Mouse (Mus musculus) kidney, embryonic 15.5 days (tissue): Measurements from ENCODE around the gene Ltbp1. TPM values are rescaled to one million over a fixed set of nuclear protein-coding genes. Genes with fewer than 3 reads are reported as not detected.

Source experiments
- ATAC-seq: fragments of 200-750 bp; cut with Nextera tagmentation; replicated peaks from 2 replicates; pipeline ENCODE4 v1.8.0; 2017; ENCODE audit warnings: moderate TSS enrichment; ENCODE audit not compliant: low FRiP score
- H3K27ac ChIP-seq: fragments of 300-500 bp; sonication (generic); 2 replicates; pipeline ENCODE4 v1.5.1; 2015; ENCODE audit warnings: mild to moderate bottlenecking, inconsistent platforms
- H3K27me3 ChIP-seq: fragments of 300-500 bp; sonication (generic); 2 replicates; pipeline ENCODE4 v1.6.1; 2015; ENCODE audit warnings: inconsistent platforms
- H3K36me3 ChIP-seq: fragments of 300-500 bp; sonication (generic); 2 replicates; pipeline ENCODE4 v1.6.1; 2015; ENCODE audit warnings: inconsistent platforms
- H3K4me1 ChIP-seq: fragments of 300-500 bp; sonication (generic); 2 replicates; pipeline ENCODE4 v1.6.1; 2015; ENCODE audit warnings: inconsistent platforms
- H3K4me2 ChIP-seq: fragments of 300-500 bp; sonication (generic); 2 replicates; pipeline ENCODE4 v1.6.1; 2015; ENCODE audit warnings: moderate library complexity, mild to moderate bottlenecking, inconsistent platforms
- H3K4me3 ChIP-seq: fragments of 300-500 bp; sonication (generic); replicated peaks from 2 replicates; pipeline ENCODE4 v1.5.1; 2015; ENCODE audit warnings: mild to moderate bottlenecking, inconsistent platforms
- H3K9ac ChIP-seq: fragments of 300-500 bp; sonication (generic); 2 replicates; pipeline ENCODE4 v1.6.1; 2015; ENCODE audit warnings: mild to moderate bottlenecking, inconsistent platforms
- H3K9me3 ChIP-seq: fragments of 300-500 bp; sonication (generic); replicated peaks from 2 replicates; pipeline ENCODE4 v1.6.1; 2016; ENCODE audit warnings: inconsistent platforms
- WGBS: fragments of 180-500 bp; shearing (Covaris S2); methylation state at CpG from one replicate; pipeline ENCODE4 v1.1.7; 2015; ENCODE audit warnings: mixed read lengths; 5-methylcytosine and 5-hydroxymethylcytosine counted together
- polyA plus RNA-seq: library from polyadenylated mRNA; unstranded; fragments of >200 nt; fragmentation: Nextera tagmentation; extraction: Ambion mirVana; gene quantifications from 2 replicates; pipeline ENCODE4 v1.2.1, GENCODE M21; 2015

The Ltbp1 gene
- polyA plus RNA-seq, 1 experiment from 2014 or later: 40.9 TPM

GRCm38 (mm10) chr17:75096727-75097126 lies 91.4 kb downstream of the Ltbp1 start:
- WGBS: 61% methylated on average over 7 of the region's 7 CpGs
- Histone ChIP-seq H3K36me3 (no peaks in the 10 kb centered on the region), H3K4me1 (peaks cover 16% of the 10 kb centered on the region), H3K4me3 (no peak overlapping the region), H3K9ac (no peak overlapping the region), H3K27ac (0 out of 2 replicates have a peak overlapping the region, but pooled peaks have one; percentile 8), H3K9me3 (no peaks in the 10 kb centered on the region), H3K27me3 (no peaks in the 10 kb centered on the region), H3K4me2 (no peak overlapping the region)
- ATAC-seq: no peak

GRCm38 (mm10) chr17:75097367-75097766 lies 92.0 kb downstream of the Ltbp1 start:
- WGBS: 73% methylated on average over 3 of the region's 3 CpGs
- ATAC-seq: no peak
- Histone ChIP-seq H3K4me1 (peaks cover 21% of the 10 kb centered on the region), H3K9me3 (no peaks in the 10 kb centered on the region), H3K4me3 (no peak overlapping the region), H3K4me2 (no peak overlapping the region), H3K36me3 (no peaks in the 10 kb centered on the region), H3K27me3 (no peaks in the 10 kb centered on the region), H3K9ac (no peak overlapping the region), H3K27ac (no peak overlapping the region)

DNA sequence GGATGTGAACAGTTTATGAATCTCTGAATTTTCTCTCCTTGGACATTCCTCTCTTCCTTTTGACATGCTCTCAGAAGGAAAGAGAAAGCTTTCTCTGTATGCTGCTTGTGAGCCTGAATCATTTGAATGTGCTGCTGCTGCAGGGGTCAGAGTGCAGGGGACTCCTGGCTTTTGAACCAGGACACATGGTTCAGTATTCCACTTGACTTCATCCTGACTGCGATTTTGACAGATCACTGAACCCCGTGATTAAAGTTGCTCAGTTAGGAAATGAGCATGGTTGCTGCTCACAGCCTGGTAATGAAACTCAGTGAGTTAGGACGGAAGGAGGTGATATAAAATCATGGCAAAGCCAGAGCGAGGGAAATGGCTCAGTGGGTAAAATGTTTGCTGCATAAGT lies 95.8 kb downstream of the Ltbp1 start:
- H3K9me3 ChIP-seq: no peaks in the 10 kb centered on the region
- no peak overlapping the region for H3K9ac ChIP-seq
- H3K27me3 ChIP-seq: no peaks in the 10 kb centered on the region
- H3K4me2 ChIP-seq: no peak overlapping the region
- 47% methylated on average over 4 of the region's 4 CpGs for WGBS
- peaks cover 21% of the 10 kb centered on the region for H3K4me1 ChIP-seq
- no peaks in the 10 kb centered on the region for H3K36me3 ChIP-seq
- H3K4me3 ChIP-seq: no peak overlapping the region
- H3K27ac ChIP-seq: peak overlapping the region; percentile 82
- peak; percentile 81 for ATAC-seq

DNA sequence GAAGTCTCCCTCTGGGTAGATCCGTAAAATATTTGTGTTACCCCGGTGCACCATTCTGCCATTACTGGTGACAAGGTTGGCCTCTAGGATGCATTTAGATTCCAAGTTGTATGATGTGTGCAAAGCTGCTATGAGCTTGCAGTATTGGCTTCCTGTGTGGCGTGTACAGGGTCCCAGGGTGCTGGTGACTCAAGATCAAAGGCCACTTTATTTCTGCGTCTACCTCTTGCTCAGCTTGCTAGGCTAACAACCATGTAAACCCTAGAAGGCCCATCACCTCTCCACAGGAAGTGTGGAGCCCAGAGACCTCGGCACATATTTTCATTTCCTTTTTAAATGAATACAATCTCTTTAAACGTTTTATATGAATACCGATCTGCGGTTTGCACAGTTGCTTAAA lies 96.6 kb downstream of the Ltbp1 start:
- Histone ChIP-seq H3K36me3 (no peaks in the 10 kb centered on the region), H3K27me3 (no peaks in the 10 kb centered on the region), H3K4me3 (no peak overlapping the region), H3K9ac (no peak overlapping the region), H3K4me2 (no peak overlapping the region), H3K4me1 (peaks cover 27% of the 10 kb centered on the region), H3K27ac (peak overlapping the region; percentile 82), H3K9me3 (no peaks in the 10 kb centered on the region)
- no peak for ATAC-seq
- WGBS: 83% methylated on average over 8 of the region's 8 CpGs

- H3K27ac ChIP-seq: peak overlapping the region; percentile 60; the same call in 1 of the 2 replicates
Measured at GRCm38 (mm10) chr17:75107412-75107811, 102.0 kb downstream of the Ltbp1 start.

DNA sequence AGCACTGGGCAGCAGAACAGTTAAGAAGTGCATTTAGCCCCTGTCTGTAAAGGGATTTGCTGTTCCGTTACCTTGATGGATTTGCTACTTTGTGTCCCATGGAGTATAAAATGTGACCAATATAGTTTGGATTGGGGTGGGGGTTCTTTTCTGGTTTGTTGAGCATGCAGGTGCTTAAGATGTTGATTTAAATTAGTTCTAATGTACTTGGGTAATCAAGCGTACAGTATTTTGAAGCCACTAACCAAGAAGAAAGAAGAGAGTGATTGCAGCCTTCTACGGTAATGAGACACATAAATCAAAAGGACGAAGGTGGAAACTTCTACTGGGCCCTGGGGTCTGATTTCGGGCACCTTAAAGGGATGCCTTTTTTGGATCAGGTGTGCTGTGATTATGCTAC lies 102.5 kb downstream of the Ltbp1 start:
- 27% methylated on average over 5 of the region's 5 CpGs for WGBS
- no peaks in the 10 kb centered on the region for H3K9me3 ChIP-seq
- H3K4me1 ChIP-seq: peaks cover 41% of the 10 kb centered on the region
- H3K27me3 ChIP-seq: no peaks in the 10 kb centered on the region
- H3K27ac ChIP-seq: peak overlapping the region; percentile 67
- no peak overlapping the region for H3K9ac ChIP-seq
- no peaks in the 10 kb centered on the region for H3K36me3 ChIP-seq
- no peak overlapping the region for H3K4me2 ChIP-seq
- no peak overlapping the region for H3K4me3 ChIP-seq
- peak; percentile 90 for ATAC-seq

More at GRCm38 (mm10) chr17:75107412-75107811, 102.0 kb downstream of the Ltbp1 start:
- no peaks in the 10 kb centered on the region for H3K9me3 ChIP-seq
- H3K4me1 ChIP-seq: peaks cover 40% of the 10 kb centered on the region
- H3K9ac ChIP-seq: no peak overlapping the region
- whole genome bisulfite sequencing: 31% methylated on average over 7 of the region's 7 CpGs
- H3K4me2 ChIP-seq: no peak overlapping the region
- no peak for ATAC-seq
- H3K27me3 ChIP-seq: no peaks in the 10 kb centered on the region
- no peak overlapping the region for H3K4me3 ChIP-seq
- H3K36me3 ChIP-seq: no peaks in the 10 kb centered on the region

DNA sequence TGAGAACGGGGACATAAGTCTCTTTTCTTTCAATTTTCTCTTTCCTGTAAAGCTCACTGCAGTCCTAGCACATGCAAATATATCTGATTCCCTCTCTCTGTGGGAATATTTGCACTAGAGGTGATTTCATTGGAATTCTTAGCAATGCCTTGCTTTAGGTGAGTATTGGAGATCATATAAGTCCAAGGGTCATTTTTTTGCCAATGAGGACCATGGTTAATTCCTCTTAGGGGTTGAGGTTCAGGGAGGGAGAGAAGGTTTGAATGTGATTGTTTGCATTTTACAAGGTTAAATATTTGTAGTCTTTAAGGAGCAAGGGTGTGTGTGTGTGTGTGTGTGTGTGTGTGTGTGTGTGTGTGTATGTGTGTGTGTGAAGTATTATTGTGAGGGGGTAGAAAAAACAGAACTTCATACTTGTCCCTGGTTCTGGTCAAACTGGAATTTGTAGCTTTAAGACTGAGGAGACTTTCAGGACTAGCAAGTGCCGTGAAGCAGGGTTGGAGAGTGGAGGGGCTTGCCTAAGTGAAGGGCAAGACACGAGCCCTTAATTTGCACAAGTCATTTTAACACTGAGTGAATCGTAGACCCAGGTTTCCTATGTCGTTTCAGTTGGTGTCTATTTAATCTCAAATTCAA lies 103.8 kb downstream of the Ltbp1 start:
- H3K36me3 ChIP-seq: no peaks in the 10 kb centered on the region
- WGBS: 56% methylated on average over 5 of the region's 5 CpGs
- ATAC-seq: no peak
- no peaks in the 10 kb centered on the region for H3K27me3 ChIP-seq
- H3K27ac ChIP-seq: peak overlapping the region; percentile 67; the same call in 1 of the 2 replicates
- no peak overlapping the region for H3K9ac ChIP-seq
- H3K4me2 ChIP-seq: no peak overlapping the region
- H3K4me3 ChIP-seq: no peak overlapping the region
- H3K4me1 ChIP-seq: peaks cover 42% of the 10 kb centered on the region
- no peaks in the 10 kb centered on the region for H3K9me3 ChIP-seq

DNA sequence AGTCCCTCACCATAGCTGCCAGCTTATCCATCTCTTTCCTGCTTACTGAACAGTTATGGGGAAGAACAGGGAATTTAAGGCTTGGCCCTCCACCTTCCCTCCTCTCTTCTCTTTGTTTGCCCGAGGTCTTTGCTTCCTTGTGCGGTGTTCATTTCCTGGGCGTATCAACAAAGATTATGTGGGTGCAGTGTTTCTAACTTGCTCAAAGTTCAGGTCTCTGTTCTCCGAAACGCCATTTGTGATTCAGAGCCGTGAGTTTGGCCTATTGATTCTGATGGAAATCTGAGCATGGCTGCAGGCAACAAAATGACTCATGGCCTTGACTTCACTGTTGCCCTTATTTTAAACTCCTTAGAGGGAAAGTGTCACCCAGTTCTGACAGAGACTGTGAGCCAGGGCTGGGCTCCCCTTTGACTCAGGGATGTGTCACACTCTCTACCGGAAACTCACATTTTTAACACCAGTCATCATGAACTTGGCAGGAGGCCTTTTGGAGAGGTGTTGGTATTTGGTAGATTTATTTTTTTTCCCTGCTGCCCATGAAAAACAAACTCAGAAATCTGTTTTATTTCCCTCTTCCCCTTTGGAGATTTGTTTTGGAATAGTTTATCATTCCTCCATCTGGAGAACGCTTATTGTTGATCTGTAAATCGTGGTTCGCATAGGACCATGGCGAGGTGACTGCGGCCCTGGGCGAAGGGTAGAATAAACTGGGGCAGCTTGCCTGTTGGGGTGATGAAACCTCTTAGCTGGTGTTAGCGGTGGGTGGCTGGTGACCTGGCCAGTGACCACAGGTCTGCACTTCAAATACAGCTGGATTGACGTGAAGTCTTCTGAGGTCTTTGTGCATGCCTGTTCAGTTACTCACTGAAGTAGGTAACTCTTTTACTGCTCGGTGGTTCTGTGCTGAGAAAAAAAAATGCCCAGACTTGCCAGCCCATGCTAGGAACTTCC lies 105.2 kb downstream of the Ltbp1 start:
- Histone ChIP-seq H3K27me3 (no peaks in the 10 kb centered on the region), H3K9ac (no peak overlapping the region), H3K9me3 (no peaks in the 10 kb centered on the region), H3K4me2 (no peak overlapping the region), H3K36me3 (no peaks in the 10 kb centered on the region), H3K27ac (peak overlapping the region; percentile 45), H3K4me3 (no peak overlapping the region), H3K4me1 (peaks cover 47% of the 10 kb centered on the region)
- 67% methylated on average over 16 of the region's 16 CpGs for WGBS
- no peak for ATAC-seq

DNA sequence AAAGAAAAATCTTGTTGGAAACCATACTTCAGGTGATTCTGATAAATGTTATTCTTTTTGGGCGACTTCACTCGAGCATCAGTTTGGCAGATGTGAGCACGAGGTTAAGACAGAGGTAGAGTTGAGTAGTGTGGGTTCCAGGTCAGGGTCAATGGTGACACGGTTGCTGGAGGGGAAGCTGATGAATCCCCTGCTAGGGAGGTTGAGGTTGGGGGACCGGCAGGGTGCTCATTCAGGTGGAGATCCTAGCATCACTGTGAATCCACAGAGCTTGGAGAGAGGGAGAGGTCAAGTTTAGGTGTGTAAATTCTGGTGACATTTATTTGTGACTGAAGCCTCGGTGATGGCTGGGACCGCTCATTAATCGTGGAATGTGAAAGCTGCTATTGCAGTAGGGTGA lies 110.2 kb downstream of the Ltbp1 start:
- no peak overlapping the region for H3K9ac ChIP-seq
- H3K36me3 ChIP-seq: no peaks in the 10 kb centered on the region
- H3K27me3 ChIP-seq: no peaks in the 10 kb centered on the region
- peak; percentile 63 for ATAC-seq
- 0 out of 2 replicates have a peak overlapping the region, but pooled peaks have one; percentile 54 for H3K27ac ChIP-seq
- H3K9me3 ChIP-seq: no peaks in the 10 kb centered on the region
- H3K4me2 ChIP-seq: no peak overlapping the region
- WGBS: 19% methylated on average over 8 of the region's 8 CpGs
- H3K4me3 ChIP-seq: no peak overlapping the region
- H3K4me1 ChIP-seq: peaks cover 50% of the 10 kb centered on the region

- no peak overlapping the region for H3K4me2 ChIP-seq
- H3K4me1 ChIP-seq: peaks cover 46% of the 10 kb centered on the region
- no peaks in the 10 kb centered on the region for H3K36me3 ChIP-seq
- no peak overlapping the region for H3K9ac ChIP-seq
- no peaks in the 10 kb centered on the region for H3K9me3 ChIP-seq
- H3K27ac ChIP-seq: no peak overlapping the region
- ATAC-seq: no peak
- H3K27me3 ChIP-seq: no peaks in the 10 kb centered on the region
- H3K4me3 ChIP-seq: no peak overlapping the region
- 82% methylated on average over 3 of the region's 3 CpGs for whole genome bisulfite sequencing
Measured at GRCm38 (mm10) chr17:75118896-75119295, 113.5 kb downstream of the Ltbp1 start.

DNA sequence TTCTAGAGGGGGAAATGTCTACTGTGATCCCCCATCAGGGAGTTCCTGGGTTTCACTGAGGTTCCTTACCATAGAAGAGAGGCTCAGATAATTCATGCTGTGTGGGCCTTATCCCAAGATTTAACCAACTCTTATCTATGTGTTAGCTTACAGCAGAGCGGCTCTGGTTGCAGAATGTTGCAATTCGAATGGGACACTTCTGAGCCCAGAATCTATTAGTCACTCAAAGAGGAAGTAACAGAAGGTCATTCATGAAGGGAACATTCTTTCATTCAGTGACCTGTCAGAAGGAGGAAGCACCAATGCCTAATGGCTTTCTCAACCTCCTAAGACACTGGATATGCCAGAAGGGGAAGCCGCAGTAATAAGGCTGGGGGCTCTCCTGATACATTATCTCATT lies 114.1 kb downstream of the Ltbp1 start:
- Histone ChIP-seq H3K9ac (no peak overlapping the region), H3K4me1 (peaks cover 46% of the 10 kb centered on the region), H3K27ac (no peak overlapping the region), H3K4me2 (no peak overlapping the region), H3K27me3 (no peaks in the 10 kb centered on the region), H3K4me3 (no peak overlapping the region), H3K9me3 (no peaks in the 10 kb centered on the region), H3K36me3 (no peaks in the 10 kb centered on the region)
- 48% methylated on average over 3 of the region's 3 CpGs for WGBS
- no peak for ATAC-seq

DNA sequence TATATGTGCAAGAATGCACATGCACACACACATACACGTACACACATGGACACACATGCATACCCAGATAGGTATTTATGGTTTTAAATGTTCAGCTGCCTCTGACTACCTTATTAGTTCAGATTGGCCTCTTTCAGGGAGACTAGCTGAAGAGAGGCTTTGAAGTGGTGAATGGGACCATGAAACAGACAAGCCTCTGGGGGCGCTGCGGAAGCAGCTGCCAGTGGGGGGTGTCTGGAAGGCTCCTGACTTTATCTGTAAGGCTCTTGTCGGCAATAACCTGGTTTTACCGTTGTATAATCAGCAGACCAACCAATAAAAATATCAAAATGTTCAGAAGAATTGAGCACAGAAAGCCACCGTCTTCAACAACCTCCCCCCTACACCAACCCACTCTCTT lies 114.7 kb downstream of the Ltbp1 start:
- Histone ChIP-seq H3K27ac (no peak overlapping the region), H3K4me1 (peaks cover 45% of the 10 kb centered on the region), H3K9me3 (no peaks in the 10 kb centered on the region), H3K36me3 (no peaks in the 10 kb centered on the region), H3K9ac (no peak overlapping the region), H3K4me2 (no peak overlapping the region), H3K27me3 (no peaks in the 10 kb centered on the region), H3K4me3 (no peak overlapping the region)
- no peak for ATAC-seq
- 51% methylated on average over 6 of the region's 6 CpGs for WGBS
